Mouse (Mus musculus) 416B (cell line): ENCODE data around the gene Atp2a1.

Experiments
- DNase-seq: peaks from one replicate; pipeline ENCODE4 v3.0.0; 2011; ENCODE audit warnings: low read depth

The Atp2a1 gene

DNA sequence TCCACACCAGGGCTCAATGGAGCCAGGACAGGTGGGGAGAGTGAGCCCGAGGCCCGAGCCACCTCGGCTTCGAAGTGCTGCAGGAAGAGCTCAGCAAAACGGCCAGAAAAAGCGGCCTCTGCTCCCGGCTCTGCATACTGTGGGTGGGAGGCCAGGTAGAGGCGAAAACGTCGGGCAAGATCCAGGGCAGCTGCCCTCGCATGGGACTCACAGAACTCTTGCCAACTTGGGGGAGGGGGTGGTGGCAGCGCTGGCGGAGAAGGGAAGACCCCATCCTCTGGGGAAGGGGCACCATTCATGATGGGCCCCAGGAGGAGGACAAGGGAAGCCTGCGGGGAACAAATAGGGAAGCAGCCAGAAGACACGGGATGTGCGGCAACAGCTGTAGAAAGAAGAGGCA is 9.8 kb upstream of the Atp2a1 start:
- DNase-seq: no peak

DNA sequence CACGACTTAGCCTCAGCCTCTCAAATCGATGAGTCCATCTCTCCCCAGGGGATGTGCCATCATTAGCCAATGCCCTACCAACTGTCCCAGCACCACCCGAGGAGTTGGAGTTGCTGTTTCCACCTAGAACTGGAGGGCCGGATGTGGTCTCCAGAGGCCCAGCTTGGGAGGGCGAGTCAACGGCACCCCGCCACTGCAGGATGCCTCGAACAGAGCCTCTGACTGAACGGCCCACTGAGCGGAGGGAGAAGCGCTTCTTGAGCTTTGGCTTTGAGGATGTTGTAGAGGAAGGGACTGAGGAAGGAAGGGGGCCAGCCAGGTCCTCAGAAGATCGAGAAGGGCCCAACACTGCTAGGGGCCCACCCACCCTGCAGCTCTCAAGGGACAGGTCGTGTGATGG is 9.4 kb upstream of the Atp2a1 start:
- DNase-seq: peak; percentile 50

- no peak for DNase-seq
Measured at GRCm38 (mm10) chr7:126471853-126472252, 8.9 kb upstream of the Atp2a1 start.

- no peak for DNase-seq
Measured at GRCm38 (mm10) chr7:126471361-126471760, 8.5 kb upstream of the Atp2a1 start.

- DNase-seq: peak; percentile 97
Measured at GRCm38 (mm10) chr7:126470077-126470476, 7.2 kb upstream of the Atp2a1 start.

DNA sequence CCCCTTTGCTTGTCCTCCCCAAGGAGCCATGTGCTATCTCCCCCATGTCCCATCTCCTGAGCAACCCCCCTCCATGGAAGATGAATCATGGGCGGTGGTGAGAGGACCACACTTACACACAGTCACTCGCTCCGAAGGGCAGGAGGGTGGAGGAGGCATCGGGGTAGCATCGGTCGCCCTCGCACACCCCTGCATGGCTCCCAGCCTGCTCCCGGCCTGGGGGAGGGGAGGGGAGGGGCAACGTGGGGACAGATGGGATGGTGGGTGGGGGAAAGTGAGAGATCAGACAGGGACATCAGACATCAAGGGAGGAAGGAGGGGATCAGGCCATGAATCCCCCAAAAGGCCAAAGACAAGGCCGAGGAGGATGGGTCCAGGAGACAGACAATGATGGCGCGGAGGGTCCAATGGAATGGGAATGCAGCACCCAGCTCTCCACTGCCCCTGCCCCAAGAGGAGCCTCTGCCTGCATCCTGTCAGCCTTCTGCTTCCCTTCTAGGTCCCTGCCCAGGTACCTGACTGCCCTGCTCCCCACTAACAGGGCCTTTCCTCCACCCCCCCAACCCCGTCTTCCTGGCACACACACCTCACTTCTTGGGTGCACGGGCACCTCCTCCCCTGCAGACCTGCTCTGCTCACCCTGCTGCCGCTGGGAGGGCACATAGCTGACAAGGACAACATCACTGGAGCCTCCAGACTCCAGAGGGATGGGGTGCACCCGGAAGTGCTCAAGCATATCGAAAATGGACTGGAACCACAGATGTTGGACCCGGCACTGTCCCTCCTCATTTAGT is 5.1 kb upstream of the Atp2a1 start:
- no peak for DNase-seq

- peak; percentile 59 for DNase-seq
Measured at GRCm38 (mm10) chr7:126467271-126467670, 4.4 kb upstream of the Atp2a1 start.

DNA sequence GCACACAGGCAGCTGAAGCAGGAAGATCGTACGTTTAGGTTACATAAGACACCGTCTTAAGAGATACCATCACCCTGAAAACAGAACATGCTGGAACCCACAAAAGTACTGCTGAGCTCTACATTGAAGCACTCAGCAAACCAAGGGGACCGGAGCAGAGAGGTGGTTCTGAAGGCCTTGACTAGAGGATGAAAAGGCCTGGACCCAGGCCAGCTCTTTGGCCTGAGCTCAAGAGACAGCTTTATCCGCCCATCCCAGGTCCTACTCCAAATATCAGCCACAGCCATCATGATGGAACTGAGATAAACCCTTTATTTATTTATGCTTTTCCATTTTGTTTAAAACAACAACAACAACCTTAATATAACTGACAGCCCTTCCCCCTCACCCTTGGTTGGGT is 3.8 kb upstream of the Atp2a1 start:
- DNase-seq: no peak

GRCm38 (mm10) chr7:126466116-126466515 is 3.2 kb upstream of the Atp2a1 start:
- DNase-seq: no peak

DNA sequence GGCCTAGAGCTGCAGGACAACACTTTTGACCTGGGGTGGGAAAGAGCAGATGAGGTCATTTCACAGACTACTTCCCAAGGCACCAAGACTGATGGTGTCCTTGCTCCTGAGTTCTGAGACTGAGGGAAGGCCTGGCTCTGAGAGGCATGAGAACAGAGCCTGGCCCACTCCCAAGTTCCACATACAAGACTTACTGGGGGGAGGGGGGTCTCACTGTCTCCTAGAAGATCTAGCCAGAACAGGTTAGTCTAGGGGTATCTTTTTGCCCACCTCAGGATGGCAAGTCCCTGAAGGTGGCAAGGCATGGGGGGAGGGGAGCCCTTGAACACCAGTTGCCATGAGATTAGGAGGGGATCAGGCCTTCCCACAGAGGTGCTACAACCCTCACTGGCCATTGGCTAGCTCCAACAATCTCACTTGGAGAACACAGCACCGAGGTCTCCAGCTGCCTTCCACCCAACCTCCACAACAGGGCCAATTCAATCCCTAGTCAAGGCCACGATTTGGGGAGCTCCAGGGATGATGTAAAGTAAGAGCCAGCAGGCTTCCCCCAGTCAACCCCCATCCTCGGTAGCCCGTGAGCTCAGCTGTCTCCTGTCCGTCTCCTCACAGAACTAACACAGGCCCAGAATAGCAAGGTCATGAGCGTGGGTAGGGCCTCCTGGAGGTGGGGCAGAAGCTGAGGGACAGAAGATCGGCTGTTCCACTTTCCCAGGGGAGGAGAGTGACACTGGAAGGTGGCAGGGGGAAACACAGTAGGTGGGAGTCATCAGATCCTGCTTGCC is 2.5 kb upstream of the Atp2a1 start:
- DNase-seq: no peak

DNA sequence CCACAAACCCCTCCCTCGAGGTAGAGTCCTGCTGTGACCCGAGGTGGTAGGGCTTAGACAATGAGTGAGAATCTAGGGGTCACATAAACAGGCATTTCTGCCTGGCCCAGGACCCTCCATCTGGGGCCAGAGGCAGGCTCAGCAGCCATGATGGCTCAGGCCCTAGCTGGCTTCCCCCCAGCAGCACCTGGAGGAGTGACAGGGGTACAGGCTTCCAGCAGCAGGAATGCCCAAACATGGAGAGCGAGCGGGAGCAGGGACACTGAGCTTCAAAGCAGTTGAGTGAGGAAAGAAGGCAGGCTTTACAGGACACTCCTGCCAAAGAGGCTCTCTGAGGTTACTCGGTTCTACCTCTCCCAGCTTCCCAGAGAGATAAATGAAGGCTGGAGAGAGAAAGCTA is 1.9 kb upstream of the Atp2a1 start:
- DNase-seq: no peak

GRCm38 (mm10) chr7:126464121-126464520 is 1.2 kb upstream of the Atp2a1 start:
- DNase-seq: no peak

DNA sequence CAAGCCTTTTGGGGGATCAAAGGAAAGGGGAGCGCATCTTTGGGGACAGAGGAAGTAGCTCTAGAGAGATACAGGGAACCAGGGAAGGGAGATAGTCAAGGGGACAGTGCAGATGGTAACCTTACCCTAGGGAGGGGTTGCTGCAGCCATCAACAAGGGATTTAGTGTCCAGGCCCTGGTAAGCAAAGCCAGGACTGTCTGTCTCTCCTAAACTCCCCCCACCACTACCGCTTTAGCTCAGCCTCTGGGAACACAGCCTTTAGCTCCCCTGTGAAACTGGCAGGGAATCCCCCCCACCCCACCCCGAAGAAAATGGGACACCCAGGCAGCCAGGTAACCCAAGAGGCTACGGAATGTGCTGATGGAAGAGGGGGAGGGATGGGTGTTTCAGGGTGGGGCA is 639 bp upstream of the Atp2a1 start:
- no peak for DNase-seq

DNA sequence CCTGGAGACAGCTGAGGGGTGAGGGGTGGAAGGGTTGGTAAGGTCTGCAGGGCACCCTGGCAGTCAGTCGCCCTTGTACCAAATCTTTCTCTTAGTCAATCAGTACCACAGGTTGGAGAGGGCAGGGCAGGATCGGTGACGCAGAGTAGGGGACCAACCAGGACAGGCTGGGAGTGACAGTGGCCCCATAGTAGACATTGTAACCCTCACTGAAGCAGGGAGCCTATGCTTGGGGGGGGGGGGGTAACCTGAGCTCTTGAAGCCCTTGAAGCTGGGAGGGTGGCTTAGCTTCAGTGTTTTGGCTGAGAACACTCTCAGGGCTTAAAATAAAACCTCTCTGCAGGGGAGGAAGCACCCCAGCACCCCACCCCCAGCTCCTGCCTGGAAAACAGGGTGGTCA is 1.3 kb downstream of the Atp2a1 start:
- no peak for DNase-seq

GRCm38 (mm10) chr7:126460623-126461399 is 2.1 kb downstream of the Atp2a1 start:
- DNase-seq: no peak

DNA sequence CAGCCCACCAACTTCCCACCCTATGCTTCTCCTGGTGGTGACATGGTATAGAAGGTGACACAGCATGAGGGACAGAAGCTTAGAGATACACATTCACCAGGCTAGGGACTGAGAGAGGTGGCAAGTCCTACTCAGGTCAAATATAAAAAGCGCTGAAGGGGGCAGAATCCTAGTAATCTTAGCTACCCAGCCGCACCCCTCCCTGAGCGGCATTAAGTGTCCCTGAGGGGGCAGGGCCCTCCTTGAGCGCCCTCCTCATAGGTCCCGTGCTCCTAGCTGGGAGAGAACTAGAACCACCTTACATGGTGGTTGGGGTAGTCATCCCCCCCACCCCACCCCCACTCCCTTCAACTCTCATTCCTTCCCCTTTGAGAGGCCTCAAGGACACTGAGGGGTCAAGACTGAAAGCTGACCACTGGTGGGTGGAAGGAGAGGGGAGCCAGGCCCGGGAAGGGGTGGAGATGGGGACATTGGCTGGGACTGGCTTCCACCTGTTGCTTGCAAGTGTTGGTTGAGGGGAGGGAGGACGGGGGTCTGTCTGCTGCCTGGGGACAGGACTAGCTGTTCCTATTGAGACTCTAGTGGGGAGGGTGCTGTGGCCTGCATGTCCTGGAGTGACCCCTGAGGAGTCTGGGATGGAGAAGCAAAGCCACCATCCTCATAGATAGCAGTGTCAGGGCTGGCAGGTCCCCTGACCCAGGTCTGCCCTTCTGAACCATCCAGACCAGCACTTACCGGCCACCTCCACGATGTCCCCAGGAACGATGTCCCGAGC is 3.9 kb downstream of the Atp2a1 start:
- DNase-seq: no peak

DNA sequence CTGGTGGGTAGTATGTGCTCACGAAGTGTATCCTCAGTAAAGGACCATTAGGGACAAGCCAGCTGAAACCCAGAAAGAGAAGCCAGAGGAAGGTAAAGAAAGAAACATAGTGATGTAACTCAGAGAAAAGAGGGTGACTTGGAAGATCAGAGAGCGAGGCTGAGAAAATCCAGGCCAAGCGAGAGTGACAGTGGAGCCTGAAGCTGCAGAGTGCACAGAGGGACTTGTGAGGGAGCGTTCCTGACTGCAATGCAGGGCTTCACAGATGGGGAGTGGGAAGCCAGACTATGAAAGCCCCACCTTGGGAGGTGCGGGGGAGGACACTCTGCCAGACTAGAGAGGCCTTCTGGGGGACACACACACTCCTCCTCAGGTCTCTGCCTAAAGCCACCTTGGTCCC is 4.7 kb downstream of the Atp2a1 start:
- DNase-seq: no peak

GRCm38 (mm10) chr7:126456382-126457266 is 6.3 kb downstream of the Atp2a1 start:
- DNase-seq: no peak

DNA sequence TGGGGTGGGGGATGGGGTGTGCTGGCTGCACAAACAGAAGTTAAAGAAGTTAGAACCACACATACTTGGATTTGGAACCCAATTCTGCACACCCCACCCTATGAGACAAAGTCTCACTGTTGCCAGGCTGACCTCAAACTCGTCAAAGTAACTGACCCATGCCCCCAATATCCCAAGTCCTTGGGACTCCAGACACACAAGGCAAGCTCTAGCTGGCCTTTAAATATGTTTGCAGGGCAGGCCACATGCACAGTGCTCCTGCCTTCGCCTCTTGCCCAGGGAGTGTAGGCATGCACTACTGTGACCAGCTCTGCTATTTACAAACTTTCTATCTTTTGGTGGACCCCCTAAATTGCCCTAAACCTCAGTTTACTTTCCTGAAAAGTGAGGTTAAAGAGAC is 7.7 kb downstream of the Atp2a1 start:
- no peak for DNase-seq

DNA sequence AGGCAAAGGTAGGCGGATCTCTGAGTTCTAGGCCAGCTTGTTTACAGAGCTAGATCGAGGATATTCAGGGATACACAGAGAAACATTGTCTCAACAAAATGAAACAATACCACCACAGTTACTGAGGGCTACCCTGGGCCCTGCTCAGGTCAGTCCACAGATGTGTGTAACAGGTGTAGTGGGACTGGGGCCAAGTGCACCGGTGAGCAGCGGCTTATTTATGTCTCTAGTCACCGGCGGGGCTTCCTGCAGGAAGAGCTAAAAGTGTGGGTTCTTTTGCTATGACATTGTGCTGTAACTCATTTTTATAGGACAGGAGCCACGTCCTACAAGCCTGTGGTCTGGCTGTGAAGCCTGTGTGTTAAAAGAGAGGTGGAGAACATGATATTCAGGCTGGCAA is 9.0 kb downstream of the Atp2a1 start:
- no peak for DNase-seq

DNA sequence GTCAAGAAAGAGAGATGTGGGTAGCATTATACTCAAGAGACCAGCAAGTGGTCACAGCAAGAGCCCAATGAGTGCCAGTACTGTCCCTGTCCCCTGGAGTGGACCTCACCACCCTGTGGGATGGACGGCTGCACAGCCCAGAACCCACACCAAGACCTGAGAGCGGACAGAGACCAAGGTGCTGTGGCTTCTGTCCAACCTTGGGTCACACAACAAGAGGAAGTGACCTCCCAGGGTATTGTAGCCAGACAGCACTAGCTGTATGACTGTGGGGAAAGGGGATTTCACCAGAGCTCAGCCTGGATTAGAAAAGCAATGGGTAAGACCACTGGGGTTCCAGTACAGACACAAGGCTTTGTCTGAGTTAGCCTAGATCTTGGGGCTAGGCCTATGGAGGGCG is 10.7 kb downstream of the Atp2a1 start:
- no peak for DNase-seq
